Mouse (Mus musculus) cerebellum, adult (tissue): ENCODE measurements around the gene Ceacam2.
"Not testable (repeated sequence)": the region's sequence is repeated elsewhere in the genome, so short reads cannot be mapped to it uniquely, and the experiment has no call there.

Experiments
- ATAC-seq: cut with Nextera tagmentation; 2 replicates; pipeline ENCODE4 v1.9.2; 2017; ENCODE audit warnings: mild to moderate bottlenecking, moderate library complexity, mixed read lengths; ENCODE audit not compliant: insufficient number of reproducible peaks, low FRiP score, low TSS enrichment

Ceacam2 gene

DNA sequence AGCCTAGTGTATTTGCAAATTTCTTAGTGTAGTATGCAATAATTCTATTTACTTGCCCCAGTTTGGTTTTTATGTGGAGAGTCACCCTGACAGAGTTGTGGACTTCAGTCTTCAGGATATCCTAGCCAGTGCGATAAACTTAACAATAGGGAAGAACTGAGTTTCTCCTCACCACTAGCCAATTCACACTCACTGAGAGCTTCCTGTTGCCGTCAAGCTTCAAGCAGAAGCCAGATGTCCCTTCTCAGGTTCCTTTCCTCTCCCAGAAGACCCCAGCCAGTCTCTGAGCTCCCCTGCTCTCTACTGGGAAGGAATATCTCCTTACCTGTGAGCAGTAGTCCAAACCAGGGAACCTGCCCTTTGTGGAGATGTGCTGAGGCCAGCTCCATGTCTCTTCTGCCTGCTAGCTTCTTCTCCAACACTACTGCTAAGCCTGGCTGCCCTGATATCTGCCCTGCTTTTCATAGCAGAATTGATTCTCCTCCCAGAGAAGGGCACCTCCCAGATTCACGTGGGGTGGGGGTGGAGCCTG is at the start of gene Ceacam2:
Gene Ceacam2 (minus strand): TSS at position 482 of the 532 bp plus-strand sequence.
- ATAC-seq = not testable (repeated sequence)

- no peak for ATAC-seq
Measured at GRCm38 (mm10) chr7:25585351-25586204, 45.9 kb upstream of the Ceacam2 start.

DNA sequence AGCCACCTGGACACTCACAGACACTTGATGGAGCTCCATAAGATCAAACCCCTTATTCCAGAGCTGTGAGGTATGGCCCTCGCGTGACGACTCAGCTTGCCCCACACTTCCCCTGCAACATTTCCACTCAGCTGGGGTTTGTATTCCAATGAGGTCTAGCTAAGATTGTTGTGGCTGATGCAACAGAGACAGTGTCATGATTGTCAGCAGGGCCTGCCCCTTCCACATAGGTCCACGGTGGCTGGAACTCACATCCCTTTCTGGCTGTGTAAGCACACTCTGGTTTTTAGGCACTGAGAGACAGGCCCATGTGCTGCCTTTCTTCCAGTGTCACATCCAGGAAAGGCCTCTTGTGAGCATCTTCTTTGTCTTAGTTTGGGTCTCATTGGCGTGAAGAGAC is 45.0 kb upstream of the Ceacam2 start:
- ATAC-seq = no peak

- ATAC-seq = no peak
Measured at GRCm38 (mm10) chr7:25582301-25582810, 42.7 kb upstream of the Ceacam2 start.

- ATAC-seq = no peak
Measured at GRCm38 (mm10) chr7:25579441-25579840, 39.8 kb upstream of the Ceacam2 start.

GRCm38 (mm10) chr7:25576793-25577437 is 37.3 kb upstream of the Ceacam2 start:
- not testable (repeated sequence) for ATAC-seq

DNA sequence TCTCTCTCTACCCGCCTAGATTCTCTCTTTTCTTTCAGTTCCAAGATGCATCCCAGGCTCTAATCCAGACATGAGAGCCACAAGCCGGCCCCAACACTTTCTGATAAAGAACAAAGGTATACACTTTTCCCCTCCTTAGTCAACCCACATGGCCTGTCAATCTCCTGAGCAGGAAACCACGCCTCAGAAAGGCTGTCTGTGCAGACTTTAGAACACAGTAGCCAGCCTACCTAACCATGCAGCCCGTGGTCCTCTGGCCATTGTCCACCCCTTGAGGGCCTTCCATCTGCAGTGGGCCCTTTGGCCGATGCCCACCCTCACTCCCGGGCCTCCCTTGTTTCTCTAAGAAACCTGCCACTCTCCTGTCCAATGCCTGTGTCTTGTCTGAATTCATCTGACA is 36.7 kb upstream of the Ceacam2 start:
- ATAC-seq = not testable (repeated sequence)

DNA sequence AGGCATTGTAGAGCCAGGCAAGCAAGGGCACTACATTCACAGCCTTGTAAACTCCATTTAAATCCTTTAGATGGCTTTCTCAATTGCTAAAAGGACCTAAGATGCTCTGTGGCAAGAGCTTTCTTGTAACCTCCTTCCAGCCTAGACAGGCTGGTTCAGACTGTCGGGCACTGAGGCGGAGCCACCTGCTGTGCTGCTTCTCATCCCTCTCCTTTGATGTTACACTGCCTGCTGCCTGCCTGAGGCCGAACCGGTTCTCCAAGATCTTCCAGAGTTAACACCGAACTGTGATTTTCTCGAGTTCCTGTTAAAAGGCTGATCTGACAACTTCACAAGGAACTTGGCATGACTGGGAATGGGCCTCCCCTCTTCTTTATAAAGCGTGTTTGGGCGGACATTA is 36.2 kb upstream of the Ceacam2 start:
- no peak for ATAC-seq

GRCm38 (mm10) chr7:25575105-25575504 is 35.4 kb upstream of the Ceacam2 start:
- ATAC-seq = no peak

DNA sequence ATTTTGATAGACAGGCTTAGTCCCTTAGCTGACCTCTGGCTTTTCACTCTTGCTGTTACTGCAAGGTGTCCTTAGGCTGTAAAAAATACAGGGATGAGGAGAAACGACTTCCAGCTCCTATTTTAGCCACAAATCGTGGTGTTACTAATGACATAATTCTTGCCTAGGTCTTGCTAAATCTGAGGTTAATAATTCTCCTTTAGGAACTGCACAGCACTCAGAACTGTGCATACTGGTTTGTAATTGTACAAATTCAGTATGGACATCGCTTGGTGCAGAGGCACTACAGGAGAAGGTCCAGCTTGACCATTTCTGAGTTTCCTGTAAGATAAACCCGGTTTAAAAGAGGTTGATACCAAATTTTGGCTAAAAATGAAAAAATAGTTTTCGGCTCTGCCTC is 34.1 kb upstream of the Ceacam2 start:
- ATAC-seq = not testable (repeated sequence)

DNA sequence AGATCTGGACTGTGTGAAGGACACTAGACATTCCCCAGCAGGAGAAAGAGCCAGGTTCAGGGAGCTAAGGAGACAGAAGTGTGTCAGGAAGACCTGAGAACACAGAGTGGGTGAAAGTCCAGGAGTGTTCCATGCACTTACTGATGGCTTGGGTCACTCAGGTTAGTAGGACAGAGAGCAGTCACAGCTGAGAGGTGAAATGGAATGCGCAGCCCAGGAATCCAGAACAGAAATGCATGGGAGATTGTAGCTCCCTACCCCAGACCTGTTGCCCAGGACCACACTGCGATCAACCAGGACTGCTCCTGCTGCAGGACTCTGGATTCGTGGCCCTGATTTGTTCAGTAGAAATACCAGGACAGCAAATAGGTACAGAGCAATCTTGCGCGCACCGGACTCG is 29.1 kb upstream of the Ceacam2 start:
- no peak for ATAC-seq

DNA sequence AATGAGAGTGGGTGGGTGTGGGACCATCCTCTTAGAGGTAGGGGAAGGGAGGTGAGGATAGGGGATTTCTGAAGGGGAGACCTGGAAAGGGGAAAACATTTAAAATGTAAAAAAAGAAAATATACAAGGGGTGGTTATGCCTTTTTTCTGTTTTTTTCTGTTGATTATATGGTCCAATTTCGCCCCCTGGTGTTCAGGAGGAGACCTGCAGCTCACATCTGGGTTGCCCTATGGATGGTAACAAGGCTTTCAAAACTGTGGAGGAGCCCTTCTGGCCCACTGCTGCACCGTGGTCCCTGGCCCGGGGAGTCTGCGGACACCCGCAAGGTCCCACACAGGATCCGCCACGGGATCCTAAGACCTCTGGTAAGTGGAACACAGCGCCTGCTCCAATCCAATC is 1.8 kb upstream of the Ceacam2 start:
- not testable (repeated sequence) for ATAC-seq

- not testable (repeated sequence) for ATAC-seq
Measured at GRCm38 (mm10) chr7:25539954-25540353, 297 bp upstream of the Ceacam2 start.

- no peak for ATAC-seq
Measured at GRCm38 (mm10) chr7:25530837-25531236, 8.8 kb downstream of the Ceacam2 start.

GRCm38 (mm10) chr7:25516070-25516777 is 23.4 kb downstream of the Ceacam2 start:
- not testable (repeated sequence) for ATAC-seq

DNA sequence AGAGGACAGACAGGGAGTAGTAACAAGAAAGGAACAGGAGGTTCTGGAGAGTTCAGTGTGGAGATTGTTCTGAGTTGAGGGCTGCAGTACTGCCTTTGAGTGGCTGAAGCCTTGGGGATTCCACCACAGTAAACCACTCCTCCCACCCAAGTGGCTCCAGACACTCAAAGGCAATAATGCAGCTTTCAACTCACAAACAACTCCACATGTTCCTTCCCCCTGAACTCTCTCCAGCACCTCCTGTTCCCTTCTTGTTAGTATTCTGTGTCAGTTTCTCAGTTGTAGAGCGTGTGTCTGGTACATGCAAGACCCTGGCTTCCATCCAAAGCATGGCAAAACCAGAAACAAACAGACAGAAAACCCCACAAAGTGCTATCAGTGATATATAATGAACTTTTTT is 24.0 kb downstream of the Ceacam2 start:
- ATAC-seq = not testable (repeated sequence)

DNA sequence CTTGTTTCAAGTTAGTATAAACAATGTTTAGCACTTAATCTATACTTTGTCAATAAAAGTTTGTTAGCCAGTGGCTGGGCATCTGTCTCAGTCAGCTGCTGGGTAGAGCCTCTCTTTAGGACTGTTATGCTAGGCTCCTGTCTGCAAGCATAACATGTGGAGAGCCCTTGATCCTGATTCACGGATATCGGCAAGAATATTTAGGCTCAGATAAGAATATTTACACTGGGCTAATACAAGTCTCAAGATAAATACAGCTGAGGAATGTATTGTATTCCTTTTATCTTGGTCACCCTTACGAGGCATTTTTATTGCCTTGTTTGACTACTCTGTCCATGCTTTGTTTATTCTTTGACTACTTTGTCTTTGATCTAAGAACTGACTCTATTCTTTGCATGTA is 29.7 kb downstream of the Ceacam2 start:
- no peak for ATAC-seq

GRCm38 (mm10) chr7:25494649-25495048 is 45.0 kb downstream of the Ceacam2 start:
- ATAC-seq = no peak

DNA sequence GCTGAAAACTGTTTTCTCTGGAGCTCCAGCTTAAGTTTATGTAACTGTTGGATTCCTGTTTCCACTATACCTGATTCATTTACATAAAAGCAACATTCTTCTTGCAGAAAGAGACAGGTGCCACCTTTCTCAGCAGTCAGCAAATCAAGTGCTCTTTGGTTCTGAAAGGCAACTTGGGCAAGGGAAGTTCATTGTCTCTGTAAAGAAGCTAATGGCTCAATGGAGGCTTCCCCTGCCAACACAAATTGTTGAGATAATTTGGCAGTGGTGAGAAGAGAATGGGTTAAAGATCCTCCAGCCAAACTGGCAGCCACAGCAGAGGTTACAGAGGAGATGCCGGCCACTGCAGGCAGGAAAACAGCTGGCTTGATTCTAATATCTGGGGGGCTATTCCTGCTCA is 49.0 kb downstream of the Ceacam2 start:
- not testable (repeated sequence) for ATAC-seq

DNA sequence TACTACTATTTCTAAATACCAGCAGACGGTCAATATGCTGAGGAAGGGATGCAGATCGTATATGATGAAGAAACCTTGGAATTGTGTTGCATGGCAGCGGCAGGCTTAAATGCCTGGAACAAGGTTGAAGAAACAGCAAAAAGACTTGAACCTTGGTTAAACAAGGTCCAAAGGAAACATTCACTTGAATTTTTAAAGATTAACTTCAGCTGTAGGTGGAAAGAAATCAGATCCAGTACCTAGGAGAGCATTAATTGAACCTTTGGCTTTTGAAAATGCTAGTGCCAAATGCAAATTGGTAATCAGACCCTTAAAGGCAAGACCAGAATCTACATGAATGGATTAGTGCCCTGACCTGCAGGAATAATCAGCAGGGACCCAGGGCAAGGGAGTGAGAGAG is 50.3 kb downstream of the Ceacam2 start:
- ATAC-seq = not testable (repeated sequence)

DNA sequence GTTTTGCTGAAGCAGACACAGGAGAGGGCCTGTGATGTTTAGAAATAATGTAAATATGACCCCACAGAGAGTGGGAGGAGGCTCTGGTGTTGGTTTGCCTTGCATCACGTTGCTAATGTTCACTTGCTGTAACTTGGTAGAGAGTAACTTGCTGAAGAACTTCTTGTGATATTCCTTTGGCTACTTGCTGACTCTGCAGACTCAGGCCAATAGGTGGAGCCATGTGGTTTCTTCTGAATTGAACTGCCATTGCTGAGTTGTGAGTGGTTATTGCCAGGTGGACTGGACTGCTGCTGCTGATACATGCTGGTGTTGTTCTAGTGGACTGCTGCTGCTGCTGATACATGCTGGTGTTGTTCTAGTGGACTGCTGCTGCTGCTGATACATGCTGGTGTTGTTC is 53.5 kb downstream of the Ceacam2 start:
- ATAC-seq = no peak
